Mouse (Mus musculus) thymus, adult 2 months (tissue): Measurements from ENCODE around the gene Kdm4a.

Experiments
- CTCF ChIP-seq: fragments of 200-500 bp; IDR thresholded peaks from 2 replicates; pipeline ENCODE4 v1.5.1; 2012; ENCODE audit warnings: mild to moderate bottlenecking, control low read depth, low read length, moderate library complexity, borderline replicate concordance; ENCODE audit not compliant: control insufficient read depth, poor library complexity, insufficient read depth; ENCODE audit errors: extremely low read depth
- POLR2A ChIP-seq: fragments of 200-500 bp; IDR thresholded peaks from 2 replicates; pipeline ENCODE4 v1.6.1; 2012; ENCODE audit warnings: mild to moderate bottlenecking, low read length, control low read depth, moderate library complexity; ENCODE audit not compliant: control insufficient read depth, poor library complexity, insufficient read depth; ENCODE audit errors: extremely low read depth

DNA sequence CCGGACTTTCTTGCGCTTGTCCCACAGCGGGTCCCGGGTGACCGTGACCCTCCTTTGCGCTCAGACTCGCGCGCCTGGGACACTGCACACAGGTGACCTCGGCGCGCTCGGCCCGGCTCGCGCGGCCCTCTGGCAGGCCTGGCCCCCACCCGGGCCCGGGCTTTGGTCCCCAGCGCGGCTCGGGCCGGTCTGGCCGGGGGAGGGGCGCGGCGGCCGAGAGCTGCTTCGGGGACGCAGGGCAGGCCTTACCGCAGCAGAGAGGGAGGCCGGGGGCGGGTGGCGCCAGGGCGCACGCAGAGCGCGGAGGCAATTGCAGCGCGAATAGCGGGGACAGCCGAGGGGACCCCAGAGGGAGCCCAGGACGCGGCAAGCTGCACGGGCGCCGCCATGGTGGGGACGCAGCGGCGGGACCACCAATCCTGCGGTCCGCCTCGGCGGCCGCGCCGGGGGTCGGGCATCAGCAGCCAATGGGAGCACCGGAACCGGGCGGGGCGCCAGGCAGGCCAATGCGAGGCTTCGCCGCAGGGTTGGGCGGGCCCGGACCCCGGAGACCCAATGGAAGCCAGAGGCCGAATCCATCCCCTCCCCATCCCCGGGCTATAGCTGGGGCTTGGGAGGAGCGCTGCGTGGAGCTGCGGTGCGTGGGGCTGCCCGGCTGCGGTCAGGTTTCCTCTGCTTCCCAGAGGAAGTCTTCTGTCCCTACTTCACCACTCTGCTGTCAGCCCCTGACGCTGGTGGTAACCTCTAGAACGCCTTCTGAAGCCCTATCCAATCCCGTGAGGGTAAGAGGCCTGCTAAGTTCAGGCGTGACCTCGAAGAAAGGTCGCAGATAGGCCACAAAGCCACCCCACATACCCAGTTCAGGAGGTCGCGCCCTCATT lies 45.1 kb downstream of the Kdm4a start, which contains the start of gene St3gal3:
- TF ChIP-seq CTCF (0 out of 2 replicates have a peak, but pooled peaks have one; percentile 11), POLR2A (peak; percentile 60; the same call in 1 of the 2 replicates)
